Mouse (Mus musculus): ENCODE measurements at regions not wholly inside any gene's neighbourhood (a gene's known extent, or its start where the extent isn't known, plus 50 kb on each side); places are given as distances from the start of the nearest gene placed in this dataset.

DNA sequence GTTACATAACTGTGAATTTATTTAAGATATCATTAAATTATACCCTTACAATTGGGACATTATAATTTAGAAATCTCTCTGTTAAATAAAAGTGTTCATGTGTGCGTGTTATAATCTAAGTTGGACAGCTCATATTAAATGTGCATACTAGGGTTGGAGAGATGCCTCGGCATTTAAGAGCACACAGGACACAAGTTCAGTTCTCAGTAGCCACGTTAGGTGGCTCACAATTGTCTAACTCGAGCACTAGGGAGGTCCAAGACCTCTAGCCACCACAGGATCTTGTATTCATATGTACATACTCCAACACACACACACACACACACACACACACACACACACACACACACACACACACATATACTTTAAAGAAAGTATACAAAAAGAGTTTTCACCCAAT lies 56.0 kb downstream of the Foxf2 start:
- Histone ChIP-seq H3K36me3 (ENCODE audit: control insufficient read depth, insufficient read depth, low read length) (no peaks in the 10 kb centered on the region), H3K27me3 (ENCODE audit: control insufficient read depth, insufficient read depth, low read length) (no peaks in the 10 kb centered on the region), H3K4me2 (replicated peaks; ENCODE audit: low read depth, low read length) (no peak overlapping the region), H3K27ac (ENCODE audit: low read depth, low read length) (no peak overlapping the region), H3K9ac (ENCODE audit: low read depth, low read length) (no peak overlapping the region), H3K9me3 (ENCODE audit: control insufficient read depth, low read length) (no peaks in the 10 kb centered on the region), H3K4me1 (ENCODE audit: control insufficient read depth, insufficient read depth, low read length) (no peaks in the 10 kb centered on the region), H3K4me3 (ENCODE audit: low read length) (no peak overlapping the region)
- WGBS = 83% methylated on average over 4 of the region's 4 CpGs
- ATAC-seq (ENCODE audit: low FRiP score, low TSS enrichment) = no peak

DNA sequence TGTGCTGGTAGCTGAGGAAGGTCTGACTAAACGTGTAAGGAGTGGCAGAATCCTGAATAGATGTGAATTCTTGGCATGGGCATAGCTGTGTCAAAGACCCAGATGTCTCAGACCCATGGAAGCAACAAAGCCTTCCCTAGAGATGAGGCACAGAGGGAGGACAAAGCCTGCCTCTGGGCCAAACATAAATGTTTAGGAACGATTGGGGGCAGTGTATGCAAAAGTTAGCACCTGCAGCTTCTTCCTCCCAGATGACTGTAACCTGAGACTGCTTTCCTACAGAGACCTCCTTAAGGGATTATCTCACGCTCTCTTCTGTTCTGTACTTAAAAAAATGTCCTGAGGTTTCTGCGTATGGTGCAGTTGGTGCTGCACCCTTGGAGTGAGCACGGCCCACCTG lies 57.7 kb downstream of the Foxf2 start:
- WGBS = 43% methylated on average over 5 of the region's 5 CpGs
- Histone ChIP-seq H3K27ac (ENCODE audit: low read depth, low read length) (no peak overlapping the region), H3K36me3 (ENCODE audit: control insufficient read depth, insufficient read depth, low read length) (no peaks in the 10 kb centered on the region), H3K9ac (ENCODE audit: low read depth, low read length) (no peak overlapping the region), H3K4me3 (ENCODE audit: low read length) (no peak overlapping the region), H3K27me3 (ENCODE audit: control insufficient read depth, insufficient read depth, low read length) (no peaks in the 10 kb centered on the region), H3K4me2 (replicated peaks; ENCODE audit: low read depth, low read length) (no peak overlapping the region), H3K4me1 (ENCODE audit: control insufficient read depth, insufficient read depth, low read length) (no peaks in the 10 kb centered on the region), H3K9me3 (ENCODE audit: control insufficient read depth, low read length) (no peaks in the 10 kb centered on the region)
- ATAC-seq (ENCODE audit: low FRiP score, low TSS enrichment) = no peak

DNA sequence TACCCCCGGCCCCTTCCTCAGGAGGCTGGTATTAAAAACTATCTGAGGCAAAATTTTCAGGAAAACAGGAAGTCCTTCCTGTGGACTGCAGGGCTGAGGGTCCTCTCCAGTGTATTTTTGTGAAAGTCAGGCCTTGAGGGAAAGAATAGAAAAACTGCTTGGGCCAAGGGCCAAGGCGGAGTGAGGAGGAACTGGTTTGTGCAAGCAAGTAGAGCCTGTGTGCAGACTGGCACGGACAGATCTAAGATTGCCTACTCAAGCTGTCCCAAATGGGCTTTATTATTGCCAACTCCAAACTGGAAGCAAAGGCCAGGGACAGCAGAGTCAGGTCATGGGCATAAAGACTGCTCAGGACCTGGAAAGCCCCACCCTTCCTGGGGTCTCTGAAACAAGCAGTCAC lies 62.9 kb downstream of the Foxf2 start:
- H3K27ac ChIP-seq (ENCODE audit: low read depth, low read length) = no peak overlapping the region
- H3K27me3 ChIP-seq (ENCODE audit: control insufficient read depth, insufficient read depth, low read length) = no peaks in the 10 kb centered on the region
- no peaks in the 10 kb centered on the region for H3K9me3 ChIP-seq (ENCODE audit: control insufficient read depth, low read length)
- H3K4me3 ChIP-seq (ENCODE audit: low read length) = no peak overlapping the region
- H3K9ac ChIP-seq (ENCODE audit: low read depth, low read length) = no peak overlapping the region
- no peaks in the 10 kb centered on the region for H3K4me1 ChIP-seq (ENCODE audit: control insufficient read depth, insufficient read depth, low read length)
- WGBS = 88% methylated on average over 3 of the region's 3 CpGs
- no peak for ATAC-seq (ENCODE audit: low FRiP score, low TSS enrichment)
- H3K4me2 ChIP-seq (replicated peaks; ENCODE audit: low read depth, low read length) = no peak overlapping the region
- no peaks in the 10 kb centered on the region for H3K36me3 ChIP-seq (ENCODE audit: control insufficient read depth, insufficient read depth, low read length)

DNA sequence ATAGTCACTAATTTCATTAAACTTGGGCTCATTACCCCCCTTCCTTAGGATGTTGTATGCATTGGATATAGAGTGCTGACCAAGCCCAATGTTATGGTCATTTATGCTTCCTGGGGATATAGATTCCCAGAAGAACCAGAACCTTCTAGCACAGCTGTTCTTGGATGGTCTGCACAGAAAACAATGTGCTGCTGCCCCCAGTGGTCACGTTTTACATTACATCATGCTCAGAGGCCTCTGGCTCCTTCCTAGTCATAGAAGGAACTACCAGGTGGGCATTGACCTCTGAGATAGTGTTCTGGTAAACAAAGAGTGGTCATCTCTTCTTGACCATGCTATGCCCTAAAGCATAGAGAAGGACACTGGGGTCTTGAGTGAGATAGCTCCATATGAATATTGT lies 63.7 kb downstream of the Foxf2 start:
- Histone ChIP-seq H3K9me3 (ENCODE audit: control insufficient read depth, low read length) (no peaks in the 10 kb centered on the region), H3K4me1 (ENCODE audit: control insufficient read depth, insufficient read depth, low read length) (no peaks in the 10 kb centered on the region), H3K4me3 (ENCODE audit: low read length) (no peak overlapping the region), H3K27me3 (ENCODE audit: control insufficient read depth, insufficient read depth, low read length) (no peaks in the 10 kb centered on the region), H3K27ac (ENCODE audit: low read depth, low read length) (no peak overlapping the region), H3K9ac (ENCODE audit: low read depth, low read length) (no peak overlapping the region), H3K36me3 (ENCODE audit: control insufficient read depth, insufficient read depth, low read length) (no peaks in the 10 kb centered on the region), H3K4me2 (replicated peaks; ENCODE audit: low read depth, low read length) (no peak overlapping the region)
- WGBS = 3% methylated on average over 1 of the region's 1 CpGs
- no peak for ATAC-seq (ENCODE audit: low FRiP score, low TSS enrichment)

DNA sequence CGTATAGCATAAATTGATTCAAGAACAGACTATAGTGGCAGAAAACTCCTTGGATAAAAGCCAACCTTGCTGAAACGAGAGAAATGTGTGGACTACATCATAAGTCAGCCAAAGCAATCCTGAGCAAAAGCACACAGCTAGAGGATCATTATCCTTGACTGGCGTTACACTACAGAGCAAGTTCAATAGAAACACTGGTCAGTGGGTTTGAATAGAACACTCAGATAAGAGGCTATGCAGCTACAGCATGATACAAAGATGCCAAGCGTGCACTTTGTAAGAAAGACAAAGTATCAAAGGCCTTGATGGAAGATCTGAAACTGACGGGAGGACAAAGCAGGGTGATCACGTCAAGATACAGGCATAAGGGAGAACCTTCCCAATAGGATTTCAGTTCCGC lies 70.1 kb downstream of the Foxf2 start:
- Histone ChIP-seq H3K4me2 (replicated peaks; ENCODE audit: low read depth, low read length) (no peak overlapping the region), H3K9me3 (ENCODE audit: control insufficient read depth, low read length) (no peaks in the 10 kb centered on the region), H3K4me1 (ENCODE audit: control insufficient read depth, insufficient read depth, low read length) (no peaks in the 10 kb centered on the region), H3K9ac (ENCODE audit: low read depth, low read length) (no peak overlapping the region), H3K36me3 (ENCODE audit: control insufficient read depth, insufficient read depth, low read length) (no peaks in the 10 kb centered on the region), H3K27me3 (ENCODE audit: control insufficient read depth, insufficient read depth, low read length) (no peaks in the 10 kb centered on the region), H3K4me3 (ENCODE audit: low read length) (no peak overlapping the region), H3K27ac (ENCODE audit: low read depth, low read length) (no peak overlapping the region)
- 74% methylated on average over 7 of the region's 7 CpGs for WGBS
- no peak for ATAC-seq (ENCODE audit: low FRiP score, low TSS enrichment)

DNA sequence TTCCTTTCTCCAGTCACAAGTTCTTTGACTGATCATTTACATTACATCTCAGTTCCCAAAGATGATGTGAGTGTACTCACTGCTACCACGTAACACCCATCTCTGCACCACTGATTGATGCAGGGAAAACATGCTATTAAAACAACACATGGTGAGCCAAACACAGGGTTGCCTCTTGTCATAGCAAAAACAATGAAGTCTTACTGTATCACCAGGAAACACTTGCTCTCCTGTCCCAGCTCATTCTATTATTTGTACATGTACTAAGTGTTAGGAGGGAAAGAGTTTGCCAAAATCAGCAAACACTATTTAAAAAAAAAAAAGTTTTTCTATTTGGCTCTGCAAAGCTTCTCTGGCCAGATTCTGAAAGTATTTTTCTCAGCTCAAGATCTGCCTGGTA lies 78.6 kb downstream of the Foxf2 start:
- 66% methylated on average over 1 of the region's 1 CpGs for WGBS
- H3K4me3 ChIP-seq (ENCODE audit: low read length) = no peak overlapping the region
- no peaks in the 10 kb centered on the region for H3K9me3 ChIP-seq (ENCODE audit: control insufficient read depth, low read length)
- no peaks in the 10 kb centered on the region for H3K4me1 ChIP-seq (ENCODE audit: control insufficient read depth, insufficient read depth, low read length)
- ATAC-seq (ENCODE audit: low FRiP score, low TSS enrichment) = no peak
- H3K36me3 ChIP-seq (ENCODE audit: control insufficient read depth, insufficient read depth, low read length) = no peaks in the 10 kb centered on the region
- no peaks in the 10 kb centered on the region for H3K27me3 ChIP-seq (ENCODE audit: control insufficient read depth, insufficient read depth, low read length)
- H3K4me2 ChIP-seq (replicated peaks; ENCODE audit: low read depth, low read length) = no peak overlapping the region
- no peak overlapping the region for H3K27ac ChIP-seq (ENCODE audit: low read depth, low read length)
- no peak overlapping the region for H3K9ac ChIP-seq (ENCODE audit: low read depth, low read length)

DNA sequence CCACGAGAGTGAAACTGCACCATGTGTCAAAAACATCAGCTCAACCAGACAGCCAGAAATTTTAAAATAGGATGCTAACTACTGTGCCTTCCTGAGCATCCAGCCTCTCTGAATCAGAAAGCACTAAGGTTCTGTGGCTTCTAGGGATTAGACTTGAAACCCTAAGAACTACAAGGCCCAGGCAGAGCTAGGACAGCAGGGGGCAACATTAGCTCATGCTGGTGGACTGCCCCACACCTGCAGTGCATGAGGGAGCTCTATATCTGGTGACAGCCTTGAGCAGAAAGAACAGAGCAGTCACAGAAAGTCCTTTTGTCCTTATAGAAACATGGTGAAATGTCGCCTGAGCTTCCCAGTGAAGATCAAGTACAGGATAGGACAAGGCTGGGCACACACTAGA lies 79.8 kb downstream of the Foxf2 start:
- peak; percentile 75; the same call in 1 of the 2 replicates for ATAC-seq (ENCODE audit: low FRiP score, low TSS enrichment)
- Histone ChIP-seq H3K27me3 (ENCODE audit: control insufficient read depth, insufficient read depth, low read length) (no peaks in the 10 kb centered on the region), H3K9me3 (ENCODE audit: control insufficient read depth, low read length) (no peaks in the 10 kb centered on the region), H3K36me3 (ENCODE audit: control insufficient read depth, insufficient read depth, low read length) (no peaks in the 10 kb centered on the region), H3K4me2 (replicated peaks; ENCODE audit: low read depth, low read length) (no peak overlapping the region), H3K9ac (ENCODE audit: low read depth, low read length) (no peak overlapping the region), H3K4me3 (ENCODE audit: low read length) (no peak overlapping the region), H3K4me1 (ENCODE audit: control insufficient read depth, insufficient read depth, low read length) (no peaks in the 10 kb centered on the region), H3K27ac (ENCODE audit: low read depth, low read length) (no peak overlapping the region)
- WGBS = 53% methylated on average over 2 of the region's 2 CpGs

DNA sequence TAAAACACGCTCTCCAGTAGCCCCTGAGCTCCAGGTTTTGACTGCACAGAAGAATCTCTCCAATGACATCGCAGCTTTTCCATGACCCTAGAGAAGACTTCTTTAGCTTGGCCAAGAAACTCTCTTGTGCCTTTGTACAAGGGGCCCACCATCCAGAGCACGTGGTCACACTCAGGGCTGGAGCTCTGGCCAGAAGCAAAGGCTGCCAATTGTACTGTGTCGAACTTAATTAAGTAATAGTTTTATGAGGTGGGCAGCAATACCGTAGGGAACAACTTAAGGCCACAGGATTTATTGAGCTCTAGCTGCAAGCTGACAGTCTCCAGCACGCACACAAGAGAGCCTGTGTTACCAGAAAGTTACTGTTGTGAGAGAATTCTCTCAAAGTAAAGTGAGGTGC lies 85.1 kb downstream of the Foxf2 start:
- WGBS = 38% methylated on average over 6 of the region's 6 CpGs
- Histone ChIP-seq H3K27me3 (ENCODE audit: control insufficient read depth, insufficient read depth, low read length) (no peaks in the 10 kb centered on the region), H3K9me3 (ENCODE audit: control insufficient read depth, low read length) (no peaks in the 10 kb centered on the region), H3K4me2 (replicated peaks; ENCODE audit: low read depth, low read length) (no peak overlapping the region), H3K4me3 (ENCODE audit: low read length) (no peak overlapping the region), H3K36me3 (ENCODE audit: control insufficient read depth, insufficient read depth, low read length) (no peaks in the 10 kb centered on the region), H3K9ac (ENCODE audit: low read depth, low read length) (no peak overlapping the region), H3K4me1 (ENCODE audit: control insufficient read depth, insufficient read depth, low read length) (0 out of 2 replicates have a peak, but pooled peaks cover 3% of the 10 kb centered on the region), H3K27ac (ENCODE audit: low read depth, low read length) (no peak overlapping the region)
- ATAC-seq (ENCODE audit: low FRiP score, low TSS enrichment) = no peak

DNA sequence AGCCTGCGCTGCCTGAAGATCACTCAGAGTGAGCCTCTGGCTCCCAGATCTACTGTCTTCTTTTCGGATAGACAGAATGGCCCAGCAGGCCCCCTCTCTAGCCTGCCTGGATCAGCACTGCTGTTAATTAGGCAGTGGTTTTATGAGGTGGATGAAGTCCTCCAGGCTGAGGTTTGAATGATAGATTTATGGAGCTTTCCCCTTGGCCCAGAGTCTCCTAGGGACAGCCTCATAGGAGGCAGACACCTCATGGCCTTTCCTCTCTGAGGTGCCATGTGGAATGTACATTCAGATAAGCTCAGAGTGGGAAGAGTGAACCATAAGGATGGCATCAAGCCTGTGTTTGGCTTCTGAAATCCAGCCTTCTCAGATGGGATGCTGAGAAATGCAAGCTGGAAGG lies 90.1 kb downstream of the Foxf2 start:
- no peak overlapping the region for H3K4me2 ChIP-seq (replicated peaks; ENCODE audit: low read depth, low read length)
- H3K4me3 ChIP-seq (ENCODE audit: low read length) = no peak overlapping the region
- H3K27me3 ChIP-seq (ENCODE audit: control insufficient read depth, insufficient read depth, low read length) = no peaks in the 10 kb centered on the region
- WGBS = 36% methylated on average over 2 of the region's 2 CpGs
- H3K36me3 ChIP-seq (ENCODE audit: control insufficient read depth, insufficient read depth, low read length) = no peaks in the 10 kb centered on the region
- no peak overlapping the region for H3K27ac ChIP-seq (ENCODE audit: low read depth, low read length)
- H3K4me1 ChIP-seq (ENCODE audit: control insufficient read depth, insufficient read depth, low read length) = 0 out of 2 replicates have a peak, but pooled peaks cover 3% of the 10 kb centered on the region
- H3K9me3 ChIP-seq (ENCODE audit: control insufficient read depth, low read length) = no peaks in the 10 kb centered on the region
- peak; percentile 72 for ATAC-seq (ENCODE audit: low FRiP score, low TSS enrichment)
- H3K9ac ChIP-seq (ENCODE audit: low read depth, low read length) = no peak overlapping the region

DNA sequence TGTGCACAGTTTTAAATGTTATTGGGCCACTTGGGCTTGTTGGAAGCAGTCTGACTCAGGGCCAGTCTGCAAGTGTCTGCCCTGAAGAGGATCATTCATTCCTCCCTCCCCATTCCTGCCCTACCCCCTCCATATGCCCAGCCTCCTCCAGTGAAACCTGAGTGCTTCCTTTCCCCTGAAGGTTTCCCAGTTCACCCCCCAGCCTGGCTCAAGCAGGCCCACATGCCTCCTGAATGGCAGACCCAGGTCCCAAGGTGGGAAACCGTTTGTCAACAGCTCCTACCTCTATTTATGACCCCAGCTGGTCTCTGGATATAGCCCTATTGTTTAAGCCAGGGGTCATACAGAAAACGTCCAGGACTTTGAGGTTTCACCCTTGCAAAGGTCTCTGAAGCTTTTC lies 89.7 kb upstream of the Foxc1 start:
- Histone ChIP-seq H3K4me3 (ENCODE audit: low read length) (no peak overlapping the region), H3K9ac (ENCODE audit: low read depth, low read length) (no peak overlapping the region), H3K27me3 (ENCODE audit: control insufficient read depth, insufficient read depth, low read length) (no peaks in the 10 kb centered on the region), H3K4me1 (ENCODE audit: control insufficient read depth, insufficient read depth, low read length) (0 out of 2 replicates have a peak, but pooled peaks cover 3% of the 10 kb centered on the region), H3K36me3 (ENCODE audit: control insufficient read depth, insufficient read depth, low read length) (no peaks in the 10 kb centered on the region), H3K9me3 (ENCODE audit: control insufficient read depth, low read length) (no peaks in the 10 kb centered on the region), H3K4me2 (replicated peaks; ENCODE audit: low read depth, low read length) (no peak overlapping the region), H3K27ac (ENCODE audit: low read depth, low read length) (no peak overlapping the region)
- 10% methylated on average over 2 of the region's 2 CpGs for whole genome bisulfite sequencing
- ATAC-seq (ENCODE audit: low FRiP score, low TSS enrichment) = no peak

All from kidney, embryonic 14.5 days (tissue).